13 mouse cellular contexts compared by ENCODE assay signal in the genomic region with DNA sequence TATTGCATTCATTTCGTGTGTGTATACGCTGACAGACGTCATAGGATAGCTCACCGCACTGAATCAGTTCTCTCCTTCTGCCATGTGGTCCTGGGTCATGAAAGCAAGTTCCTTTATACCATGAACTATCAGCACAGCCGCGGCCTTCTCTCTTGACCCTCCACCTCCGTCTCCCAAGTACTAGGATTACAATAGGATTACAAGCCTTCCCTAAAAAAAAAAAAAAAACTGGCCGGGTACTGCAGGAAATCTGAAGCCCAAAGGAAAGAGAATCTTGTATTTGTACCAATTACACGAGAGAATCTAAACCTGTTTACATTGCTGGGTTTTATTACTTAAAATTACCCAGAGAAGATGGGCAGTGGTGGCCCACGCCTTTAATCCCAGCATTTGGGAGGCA. TPM values are rescaled to one million over a fixed set of nuclear protein-coding genes. Genes with fewer than 3 reads are reported as not detected.
DNase-seq lines count a peak whose midpoint lies in the region; ATAC-seq and TF ChIP-seq lines count a peak whose summit lies in the region.
"Had no signal": no experiment of that assay in that cellular context is flagged by ENCODE, and none has a peak within 500 bp of the region (broad histone marks: within the 10 kb centered on the region; RNA-seq: fewer than 3 reads in every experiment).

No protein-coding gene starts in this region.

- no peak for TF ChIP-seq CTCF in kidney, postnatal 0 days (IDR thresholded peaks at IDR 0.05; ENCODE audit: low read depth)

- no peak overlapping the region for H3K9ac ChIP-seq in kidney, postnatal 0 days (ENCODE audit: low read depth, low read length)
- H3K9ac ChIP-seq in embryonic facial prominence, embryonic 13.5 days, result no peak overlapping the region
- no peak overlapping the region for H3K9ac ChIP-seq in liver, embryonic 13.5 days

- no peak for ATAC-seq in kidney, postnatal 0 days (replicated peaks; ENCODE audit: low FRiP score, low read depth)
- ATAC-seq in embryonic facial prominence, embryonic 13.5 days (ENCODE audit: insufficient number of reproducible peaks, insufficient read depth, low FRiP score, low TSS enrichment, low read depth), result no peak
- no peak for ATAC-seq in liver, embryonic 13.5 days (ENCODE audit: low read depth)

- H3K4me3 ChIP-seq in heart, embryonic 10.5 days, result no peak overlapping the region
- no peak overlapping the region for H3K4me3 ChIP-seq in kidney, postnatal 0 days (replicated peaks; ENCODE audit: low read depth, low read length)
- H3K4me3 ChIP-seq in embryonic facial prominence, embryonic 13.5 days, result no peak overlapping the region
- no peak overlapping the region for H3K4me3 ChIP-seq in liver, embryonic 13.5 days (replicated peaks)

- H3K4me1 ChIP-seq in heart, embryonic 10.5 days, result peaks cover 61% of the 10 kb centered on the region
- H3K4me1 ChIP-seq in kidney, postnatal 0 days (replicated peaks; ENCODE audit: insufficient read depth, low read length), result peaks cover 3% of the 10 kb centered on the region
- H3K4me1 ChIP-seq in embryonic facial prominence, embryonic 13.5 days, result peaks cover 36% of the 10 kb centered on the region
- H3K4me1 ChIP-seq in liver, embryonic 13.5 days (replicated peaks), result peaks cover 39% of the 10 kb centered on the region

- no peak for DNase-seq in heart, embryonic 10.5 days (ENCODE audit: low spot score)
- no peak for DNase-seq in heart, postnatal 25 days (ENCODE audit: low spot score)
- DNase-seq in kidney, postnatal 0 days (ENCODE audit: low spot score), result peak; percentile 57
- no peak for DNase-seq in kidney, adult 11 months
- no peak for DNase-seq in liver, embryonic 13.5 days
- DNase-seq in spleen, adult 12 weeks (ENCODE audit: low spot score), result no peak
- DNase-seq in adipocyte (ENCODE audit: low spot score), result no peak
- DNase-seq: adrenal gland, postnatal 25 days; cerebellum, adult 11-12 months; kidney, postnatal 25 days; lung, postnatal 4 days; right cerebral cortex, adult 18-20 months had no signal

- intact Hi-C loops in heart, postnatal 25 days (cut with DNase I), result loop anchor here (5.0 kb wide), 1 partner anchor 103 kb away; no protein-coding TSS in a partner anchor

- 55% methylated on average over 10 of the region's 10 CpGs for WGBS in heart, embryonic 10.5 days
- 38% methylated on average over 10 of the region's 10 CpGs for WGBS in kidney, postnatal 0 days
- 34% methylated on average over 10 of the region's 10 CpGs for WGBS in embryonic facial prominence, embryonic 13.5 days
- WGBS in liver, embryonic 13.5 days (ENCODE audit: insufficient replicate concordance), result 68% methylated on average over 10 of the region's 10 CpGs

- H3K27ac ChIP-seq in heart, embryonic 10.5 days, result peak overlapping the region; percentile 96; the same call in 1 of the 2 replicates
- H3K27ac ChIP-seq in kidney, postnatal 0 days, result peak overlapping the region; percentile 86; the same call in 1 of the 2 replicates
- no peak overlapping the region for H3K27ac ChIP-seq in embryonic facial prominence, embryonic 13.5 days
- H3K27ac ChIP-seq in liver, embryonic 13.5 days, result no peak overlapping the region

- no peaks in the 10 kb centered on the region for H3K27me3 ChIP-seq in heart, embryonic 10.5 days (ENCODE audit: insufficient read depth, poor library complexity, severe bottlenecking)
- no peaks in the 10 kb centered on the region for H3K27me3 ChIP-seq in kidney, postnatal 0 days (ENCODE audit: insufficient read depth, low read length)
- no peaks in the 10 kb centered on the region for H3K27me3 ChIP-seq in embryonic facial prominence, embryonic 13.5 days
- no peaks in the 10 kb centered on the region; the same call in 1 of the 2 replicates for H3K27me3 ChIP-seq in liver, embryonic 13.5 days

- peaks cover 8% of the 10 kb centered on the region for H3K36me3 ChIP-seq in heart, embryonic 10.5 days
- no peaks in the 10 kb centered on the region for H3K36me3 ChIP-seq in kidney, postnatal 0 days (ENCODE audit: insufficient read depth, low read length)
- H3K36me3 ChIP-seq in embryonic facial prominence, embryonic 13.5 days, result 0 out of 2 replicates have a peak, but pooled peaks cover 3% of the 10 kb centered on the region
- H3K36me3 ChIP-seq in liver, embryonic 13.5 days, result peaks cover 13% of the 10 kb centered on the region; the same call in 1 of the 2 replicates

- H3K4me2 ChIP-seq in kidney, postnatal 0 days (ENCODE audit: low read length), result no peak overlapping the region
- H3K4me2 ChIP-seq in embryonic facial prominence, embryonic 13.5 days, result peak overlapping the region; percentile 71
- peak overlapping the region; percentile 83 for H3K4me2 ChIP-seq in liver, embryonic 13.5 days

- no peaks in the 10 kb centered on the region for H3K9me3 ChIP-seq in heart, embryonic 10.5 days
- no peaks in the 10 kb centered on the region for H3K9me3 ChIP-seq in kidney, postnatal 0 days (replicated peaks; ENCODE audit: low read length)
- H3K9me3 ChIP-seq in embryonic facial prominence, embryonic 13.5 days, result no peaks in the 10 kb centered on the region
- no peaks in the 10 kb centered on the region for H3K9me3 ChIP-seq in liver, embryonic 13.5 days (replicated peaks)

RNA-seq across cellular contexts. Expression of a gene that starts 1.3 kb away (rescaled TPM):
- 56.6 and 60.6 TPM in 2 replicates for polyA plus RNA-seq in heart, embryonic 10.5 days (2016; fragmentation: Nextera tagmentation; extraction: Ambion mirVana)
- 10 to 100 TPM; 18.4 to 22.0 TPM for total RNA-seq in heart, postnatal 25 days (2021)
- 19.4 and 21.7 TPM in 2 replicates for polyA plus RNA-seq in kidney, postnatal 0 days (2015; fragmentation: Nextera tagmentation; extraction: Ambion mirVana)
- 30.2 and 37.0 TPM in 2 replicates for polyA plus RNA-seq in embryonic facial prominence, embryonic 13.5 days (2015; fragmentation: Nextera tagmentation; extraction: Ambion mirVana)
- 12.6 and 17.7 TPM in 2 replicates for polyA plus RNA-seq in liver, embryonic 13.5 days (2015; fragmentation: Nextera tagmentation; extraction: Ambion mirVana)

RNA-seq across cellular contexts. Expression of a gene that starts 59.2 kb away (rescaled TPM):
- polyA plus RNA-seq in heart, embryonic 10.5 days (2016; fragmentation: Nextera tagmentation; extraction: Ambion mirVana), result 1.3 and 3.4 TPM in 2 replicates
- total RNA-seq in heart, postnatal 25 days (2021), result under 1 TPM; 0.26 to 0.39 TPM
- 3.2 and 3.7 TPM in 2 replicates for polyA plus RNA-seq in kidney, postnatal 0 days (2015; fragmentation: Nextera tagmentation; extraction: Ambion mirVana)
- 7.1 and 7.6 TPM in 2 replicates for polyA plus RNA-seq in embryonic facial prominence, embryonic 13.5 days (2015; fragmentation: Nextera tagmentation; extraction: Ambion mirVana)
- polyA plus RNA-seq in liver, embryonic 13.5 days (2015; fragmentation: Nextera tagmentation; extraction: Ambion mirVana), result 2.2 and 2.5 TPM in 2 replicates

Comparison
In these comparisons a context has a peak if more than half of its experiments do, and no peak if none do; other contexts are left out.
1. H3K27ac ChIP-seq: peak in heart, embryonic 10.5 days (single experiment) and kidney, postnatal 0 days (single experiment); none in embryonic facial prominence, embryonic 13.5 days (single experiment) and liver, embryonic 13.5 days (single experiment).